Mouse (Mus musculus): ENCODE results near the gene Zrsr1. TPM values are rescaled to one million over a fixed set of nuclear protein-coding genes. Genes with fewer than 3 reads are reported as not detected.

Zrsr1 gene
- total RNA-seq (2021), result 10 to 100 TPM; 18.5 to 19.3 TPM
- long read RNA-seq, experiment 1, full-length matches to known transcripts, result 20 of 20 reads
- long read RNA-seq, experiment 1, partial matches to known transcripts, result 0 of 20 reads
- long read RNA-seq, experiment 1, other reads (novel, unspliced or antisense), result 0 of 20 reads
- long read RNA-seq, experiment 2, full-length matches to known transcripts, result 13 of 13 reads
- long read RNA-seq, experiment 2, partial matches to known transcripts, result 0 of 13 reads
- long read RNA-seq, experiment 2, other reads (novel, unspliced or antisense), result 0 of 13 reads

DNA sequence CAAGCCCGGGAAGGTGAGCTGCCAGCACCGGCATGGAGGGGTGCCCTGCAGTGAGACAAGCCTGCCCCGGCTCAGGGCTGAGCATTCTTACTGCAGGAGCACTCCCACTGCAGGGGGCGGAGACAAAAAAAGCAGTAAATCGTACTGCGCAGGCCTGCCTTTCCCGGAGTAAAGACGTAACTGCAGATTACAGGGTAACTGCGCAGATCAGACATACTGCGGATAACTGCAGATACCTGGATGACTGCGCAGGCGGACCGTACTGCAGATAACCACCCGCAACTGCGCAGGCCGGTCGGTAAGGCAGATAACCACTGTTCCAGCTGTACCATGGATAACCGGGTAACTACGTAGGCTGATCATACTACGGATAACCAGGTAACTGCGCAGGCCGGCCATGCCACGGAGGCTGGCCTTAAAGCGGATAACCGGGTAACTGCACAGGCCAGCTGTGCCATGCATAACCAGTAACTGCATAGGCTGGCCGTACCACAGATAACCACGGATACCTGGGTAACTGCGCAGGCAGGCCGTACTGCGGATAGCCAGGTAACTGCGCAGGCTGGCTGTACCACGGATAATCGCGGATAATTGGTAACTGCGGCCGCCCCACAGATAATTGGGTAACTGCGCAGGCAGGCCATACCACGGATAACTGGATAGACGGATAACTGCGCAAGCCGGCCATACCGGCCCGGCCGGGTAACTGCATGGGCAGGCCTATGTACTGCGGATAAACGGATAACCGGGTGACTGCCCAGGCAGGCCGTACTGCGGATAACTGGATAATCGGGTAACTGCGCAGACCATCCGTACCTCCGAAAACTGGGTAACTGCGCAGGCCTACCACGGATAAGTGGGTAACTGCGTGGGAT, at the start of gene Zrsr1:
TSS of gene Zrsr1 (plus strand) at position 171 of the 875 bp plus-strand sequence.
- peak; percentile 80 to 83 for DNase-seq

DNA sequence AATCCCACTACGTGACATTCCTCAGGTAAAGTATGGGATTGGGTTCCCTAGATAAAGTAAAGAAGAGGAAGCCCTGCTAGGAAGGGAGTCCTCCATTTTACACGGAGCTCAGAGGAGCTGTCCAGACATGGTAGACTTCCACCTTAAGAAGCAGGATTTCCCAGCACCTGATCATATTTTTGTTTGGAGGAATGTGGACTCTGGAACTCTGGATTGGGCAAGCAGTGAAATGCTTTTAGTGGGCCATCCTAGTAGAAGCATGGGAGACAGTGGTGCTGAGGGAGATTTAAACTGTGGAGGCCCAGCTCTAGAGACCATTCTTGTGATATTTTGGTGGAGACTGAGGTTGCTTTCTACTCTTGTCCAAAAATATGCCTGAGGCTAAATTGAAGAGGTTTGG, 49.3 kb upstream of the Zrsr1 start:
- no peak for DNase-seq

DNA sequence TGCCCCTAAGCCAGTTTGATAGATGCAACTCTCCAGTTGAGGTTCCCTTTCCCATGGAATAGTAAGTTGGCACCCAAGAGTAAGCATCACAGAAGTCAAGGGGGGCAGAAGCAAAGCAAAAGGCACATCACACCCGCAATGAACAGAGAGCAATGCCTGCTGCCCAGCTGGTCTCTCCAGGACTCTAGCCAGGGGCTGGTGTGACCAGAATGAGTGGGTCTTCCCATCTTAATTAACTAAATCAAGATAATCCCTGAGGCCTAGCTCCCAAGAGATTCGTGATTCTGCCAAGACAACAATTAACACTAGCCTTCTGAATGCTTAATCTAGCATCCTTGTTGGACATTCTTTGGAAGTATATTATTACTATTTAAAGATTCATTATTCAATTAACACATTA, 48.2 kb upstream of the Zrsr1 start:
- DNase-seq, result no peak

DNA sequence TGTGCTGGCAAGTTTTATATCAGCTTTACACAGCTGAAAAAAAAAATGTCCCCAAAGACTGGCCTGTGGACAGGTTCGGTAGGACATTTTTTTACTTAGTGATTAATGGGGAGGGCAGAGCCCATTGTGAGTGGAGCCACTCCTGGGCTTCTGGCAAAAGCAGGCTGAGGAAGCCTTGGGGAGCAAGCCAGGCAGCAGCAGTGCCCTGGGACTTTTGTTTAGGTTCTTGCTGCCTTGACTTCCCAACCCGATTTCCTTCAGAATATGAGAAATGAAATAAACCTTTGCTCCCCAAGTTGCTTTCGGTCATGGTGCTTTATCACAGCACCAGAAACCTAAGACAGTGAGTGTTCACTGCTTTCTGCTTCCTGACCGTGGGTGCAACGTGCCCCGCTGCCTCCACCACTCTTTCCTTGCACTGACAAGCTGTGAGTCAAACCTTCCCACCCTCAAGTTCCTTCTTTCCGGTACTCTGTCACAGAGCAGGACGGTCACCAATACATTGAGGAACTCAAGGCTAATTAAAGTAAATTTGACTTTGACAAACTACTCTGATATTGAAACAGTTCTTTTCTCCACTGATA, 43.1 kb upstream of the Zrsr1 start:
- DNase-seq, result peak in 1 of 2 experiments; percentile 16

DNA sequence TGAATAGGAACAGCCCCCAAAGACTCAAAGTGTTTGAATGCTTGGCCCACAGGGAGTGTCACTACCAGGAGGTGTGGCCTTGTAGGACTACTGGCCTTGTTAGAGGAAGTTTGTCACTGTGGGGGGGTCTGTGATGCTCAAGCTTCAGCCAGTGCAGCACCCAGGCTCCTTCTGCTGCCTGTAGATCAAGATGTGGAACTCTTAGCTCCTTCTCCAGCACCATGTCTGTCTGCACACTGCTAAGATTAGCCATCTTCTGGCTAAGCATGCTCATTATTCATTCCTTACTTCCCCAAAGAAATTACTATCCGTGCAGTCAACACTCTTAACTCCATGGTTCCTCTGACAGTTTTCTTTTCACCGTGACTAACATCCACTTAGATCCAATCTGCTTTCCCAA, 41.7 kb upstream of the Zrsr1 start:
- DNase-seq, result no peak

DNA sequence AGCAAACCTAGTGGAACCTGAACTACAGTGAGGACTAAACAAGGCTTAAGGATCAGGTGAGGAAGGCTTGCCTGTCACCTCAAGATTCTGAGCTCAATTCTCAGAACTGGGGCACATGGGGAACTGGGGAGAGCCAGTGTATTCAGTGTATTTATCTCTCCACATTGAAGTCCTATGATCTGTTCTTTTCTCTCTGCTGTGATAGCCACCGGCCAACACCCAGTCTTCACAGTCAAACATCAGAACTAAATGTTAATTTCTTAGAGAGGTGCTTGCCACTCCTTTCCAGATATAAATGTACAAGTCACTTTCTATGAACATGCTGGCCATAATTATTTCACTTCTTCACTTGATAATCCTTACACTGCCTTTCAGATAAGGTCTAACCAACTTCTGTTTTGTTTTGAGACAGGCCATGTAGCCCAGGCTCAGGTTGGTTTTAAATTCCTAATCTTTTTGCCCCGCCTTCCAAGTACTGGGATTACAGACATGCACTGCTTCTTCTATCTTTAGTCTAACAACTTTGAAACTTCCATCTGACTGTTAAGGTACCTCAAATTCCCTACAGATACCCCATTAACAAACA, 40.4 kb upstream of the Zrsr1 start:
- no peak for DNase-seq

DNA sequence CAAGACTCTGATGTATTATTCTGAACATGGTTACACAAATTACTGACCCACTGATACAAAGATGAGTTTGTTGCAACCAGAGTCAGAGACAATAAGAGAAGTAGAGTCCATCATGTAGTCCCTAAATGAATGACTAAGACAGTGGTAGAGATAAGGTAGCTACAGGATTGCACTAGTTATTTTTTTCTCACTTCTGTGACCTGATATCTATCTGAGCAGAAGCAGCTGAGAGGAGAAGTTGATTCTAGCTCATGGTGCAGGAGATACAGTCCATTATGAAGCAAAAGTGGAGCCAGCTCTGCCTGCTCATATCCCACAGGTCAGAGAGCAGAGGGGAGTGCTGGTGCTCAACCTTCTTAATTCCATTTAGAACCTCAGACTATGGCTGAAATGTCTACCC, 39.6 kb upstream of the Zrsr1 start:
- no peak for DNase-seq

DNA sequence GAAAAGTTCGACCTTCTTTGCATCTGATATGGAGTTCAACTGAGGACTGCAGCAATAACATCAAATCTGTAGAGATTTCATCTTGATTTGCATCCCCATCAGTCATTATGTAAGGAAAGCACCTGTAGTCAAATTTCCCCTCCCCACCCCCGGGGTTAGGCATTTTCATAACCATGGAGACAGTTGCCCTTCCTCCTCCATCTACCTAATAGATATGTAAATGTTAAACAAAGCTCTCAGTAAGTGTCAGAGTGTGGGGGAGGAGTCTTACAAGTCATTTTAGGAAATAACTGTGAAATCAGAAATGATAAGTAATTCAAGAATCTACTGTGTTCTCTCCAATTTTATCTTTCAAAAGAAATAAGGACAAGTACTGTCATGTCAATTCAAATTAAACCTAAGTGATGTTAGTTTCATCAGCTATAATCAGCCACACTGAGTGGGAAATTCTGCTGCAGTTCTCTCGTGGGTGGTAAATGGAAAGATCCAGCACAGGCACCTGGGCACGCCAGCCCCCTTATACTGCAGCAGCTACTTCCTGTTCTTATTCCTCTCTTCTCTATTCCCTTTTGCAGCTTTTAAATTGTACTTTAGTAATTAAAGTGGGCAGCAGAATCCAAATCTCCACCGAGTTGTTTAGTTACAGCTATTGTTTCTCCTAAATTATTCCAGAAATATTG, 35.2 kb upstream of the Zrsr1 start:
- no peak for DNase-seq

DNA sequence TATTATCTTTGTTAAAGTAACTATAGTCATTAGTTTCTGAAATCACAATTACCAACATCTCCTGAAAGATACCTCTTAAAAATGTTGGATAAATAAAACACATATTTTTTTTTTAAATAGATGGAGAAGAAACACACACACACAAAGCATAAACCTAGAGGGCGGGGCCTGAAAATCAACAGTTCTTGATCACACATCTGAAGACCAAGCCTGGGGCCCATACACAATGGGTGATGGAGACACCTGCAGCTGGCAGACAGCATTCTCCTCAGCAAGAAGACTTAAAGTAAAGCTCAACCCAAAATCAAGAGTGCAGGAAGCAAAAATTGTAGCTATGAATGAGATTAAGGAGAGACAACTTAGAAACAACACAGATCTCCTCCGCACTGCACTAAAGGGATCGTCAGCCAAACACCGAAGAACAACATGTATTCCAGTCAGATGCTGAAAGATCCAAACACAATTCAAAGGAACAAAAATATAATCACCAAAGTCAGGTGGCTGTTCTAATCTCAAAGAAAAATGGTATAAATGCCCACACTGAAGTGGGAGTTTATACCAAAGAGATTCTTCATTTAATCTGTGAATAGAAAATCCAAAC, 34.0 kb upstream of the Zrsr1 start:
- no peak for DNase-seq

DNA sequence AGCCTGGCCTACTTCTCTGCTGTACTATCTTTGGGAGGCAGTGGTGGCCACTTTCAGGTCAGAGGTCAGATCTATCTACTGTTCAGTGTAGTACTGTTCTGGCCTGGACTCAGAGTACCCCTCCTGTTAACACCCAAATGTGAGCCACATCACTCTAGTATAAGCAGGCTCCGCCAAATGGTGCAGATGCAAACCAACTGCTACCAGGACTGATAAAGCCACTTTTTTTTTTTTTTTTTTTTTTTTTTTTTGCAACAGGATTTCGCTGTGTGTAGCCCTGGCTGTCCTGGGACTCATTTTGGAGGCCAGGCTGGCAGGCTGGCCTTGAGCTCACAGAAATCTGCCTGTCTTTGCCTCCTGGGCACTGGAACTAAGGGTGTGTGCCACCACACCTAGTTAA, 32.8 kb upstream of the Zrsr1 start:
- DNase-seq, result no peak

DNA sequence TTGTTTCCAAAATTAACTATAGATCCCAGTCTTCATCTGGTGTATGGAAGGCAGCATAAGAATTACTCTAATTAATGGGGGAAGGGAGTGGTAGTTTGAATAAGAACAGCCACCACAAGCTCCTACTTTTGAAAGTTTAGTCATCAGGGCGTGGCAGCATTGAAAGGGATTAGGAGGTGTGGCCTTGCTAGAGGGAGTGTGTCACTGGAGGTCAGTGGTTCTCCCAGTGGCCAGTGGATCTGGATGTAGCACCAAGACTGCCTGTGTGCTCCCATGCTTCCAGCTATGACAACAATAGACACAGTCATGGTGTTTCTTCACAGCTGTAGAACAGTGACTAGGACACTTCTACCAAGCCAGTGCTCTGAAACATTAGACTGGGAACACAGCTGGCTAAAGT, 22.7 kb upstream of the Zrsr1 start:
- DNase-seq, result no peak

DNA sequence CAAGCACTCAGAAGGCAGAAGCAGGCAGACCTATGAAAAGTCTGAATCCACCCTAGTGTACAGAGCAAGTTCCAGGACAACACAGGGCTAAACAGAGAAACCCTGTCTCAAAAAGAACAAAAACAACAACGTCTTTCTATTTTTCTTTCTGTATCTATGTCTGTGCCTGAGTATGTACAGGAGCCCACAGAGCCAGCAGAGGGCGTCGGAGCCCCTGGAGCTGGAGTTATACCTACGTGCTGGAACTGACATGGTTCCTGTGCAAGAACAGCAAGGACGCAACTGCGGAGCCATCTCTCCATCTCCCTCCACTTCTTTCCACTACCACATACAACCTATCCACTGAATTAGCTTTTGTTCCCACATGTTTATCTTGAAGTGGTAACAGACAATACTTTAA, 21.7 kb upstream of the Zrsr1 start:
- no peak for DNase-seq

DNA sequence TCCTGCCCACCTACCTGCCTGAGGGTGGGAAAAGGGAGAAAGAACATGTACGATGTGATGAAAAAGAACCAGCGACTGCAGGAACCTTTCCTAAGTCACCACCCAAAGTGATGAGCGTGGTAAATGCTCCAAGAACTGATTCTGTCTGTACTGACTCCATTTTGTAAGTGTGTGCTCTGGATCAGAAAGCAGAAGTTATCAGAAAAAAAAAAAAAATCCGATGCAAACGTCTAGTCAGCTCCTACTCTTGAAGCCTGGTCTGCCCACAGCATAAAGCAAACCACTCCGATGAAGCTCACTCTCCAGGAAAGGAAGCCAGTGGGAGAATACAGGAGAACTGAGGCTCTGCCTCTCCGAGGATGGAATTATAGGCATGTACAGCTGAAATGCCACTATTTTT, 19.1 kb upstream of the Zrsr1 start:
- no peak for DNase-seq

DNA sequence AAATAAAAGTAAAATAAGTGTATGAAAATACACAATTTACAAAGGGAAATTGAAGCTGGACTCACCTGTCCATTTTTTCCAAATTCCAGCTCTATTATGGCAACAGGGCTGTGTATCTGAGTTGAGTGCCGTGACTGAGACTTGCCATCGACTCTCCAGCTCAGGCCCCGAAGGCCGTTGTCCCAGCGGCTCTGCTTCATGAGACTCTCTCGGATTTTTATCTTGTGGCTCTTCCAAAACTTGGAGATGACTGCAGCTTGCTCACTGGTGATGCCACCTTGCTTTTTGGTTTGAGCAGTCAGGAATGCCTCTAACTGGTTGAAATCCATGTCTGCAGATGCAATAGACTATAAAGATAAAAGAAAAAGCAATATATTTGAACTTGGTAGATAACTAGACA, 15.5 kb upstream of the Zrsr1 start:
- DNase-seq, result no peak

DNA sequence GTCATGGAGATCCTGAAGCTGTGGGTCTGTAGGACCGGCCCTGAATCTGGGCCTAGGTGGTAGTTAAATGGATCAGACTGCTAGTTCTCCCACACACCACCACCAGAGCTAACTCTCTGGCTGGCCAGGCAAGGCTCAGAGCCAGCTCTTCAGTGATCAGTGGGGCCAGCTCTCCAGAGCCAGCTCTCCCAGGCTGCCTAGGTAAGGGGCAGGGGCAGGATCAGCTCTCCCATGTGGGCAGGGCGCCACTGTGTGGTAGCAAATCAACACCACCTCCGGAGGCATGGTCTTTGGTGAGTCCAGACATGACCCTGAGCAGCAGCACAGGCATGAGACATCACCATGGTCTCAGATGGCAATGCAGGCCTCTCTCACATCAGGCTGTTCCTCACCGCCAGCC, 15.0 kb upstream of the Zrsr1 start:
- DNase-seq, result peak; percentile 63

DNA sequence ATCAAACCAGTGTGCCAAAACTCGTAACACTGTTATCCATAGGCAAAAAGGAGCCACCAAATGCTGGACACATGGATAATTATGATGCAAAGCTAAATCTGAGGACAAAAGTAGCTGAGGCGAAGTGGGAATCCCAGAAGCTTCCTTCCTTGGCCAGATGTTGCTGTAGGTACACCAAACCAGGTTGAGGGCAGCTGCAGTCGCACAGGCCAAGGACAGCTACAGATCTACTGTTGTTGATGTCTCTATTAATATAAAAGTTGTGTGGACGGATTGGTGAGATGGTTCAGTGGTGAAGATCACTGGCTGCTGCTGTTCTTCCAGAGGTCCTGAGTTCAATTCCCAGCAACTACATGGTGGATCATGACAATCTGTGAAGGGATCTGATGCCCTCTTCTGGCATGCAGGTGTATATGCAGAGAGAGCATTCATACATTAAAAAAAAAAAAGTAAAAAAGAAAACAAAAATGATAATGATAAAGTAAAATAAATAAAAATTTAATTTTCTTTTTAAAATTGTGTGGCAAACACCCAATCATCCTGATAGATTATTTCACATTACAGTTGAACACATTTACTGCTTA, 13.9 kb upstream of the Zrsr1 start:
- DNase-seq, result no peak

DNA sequence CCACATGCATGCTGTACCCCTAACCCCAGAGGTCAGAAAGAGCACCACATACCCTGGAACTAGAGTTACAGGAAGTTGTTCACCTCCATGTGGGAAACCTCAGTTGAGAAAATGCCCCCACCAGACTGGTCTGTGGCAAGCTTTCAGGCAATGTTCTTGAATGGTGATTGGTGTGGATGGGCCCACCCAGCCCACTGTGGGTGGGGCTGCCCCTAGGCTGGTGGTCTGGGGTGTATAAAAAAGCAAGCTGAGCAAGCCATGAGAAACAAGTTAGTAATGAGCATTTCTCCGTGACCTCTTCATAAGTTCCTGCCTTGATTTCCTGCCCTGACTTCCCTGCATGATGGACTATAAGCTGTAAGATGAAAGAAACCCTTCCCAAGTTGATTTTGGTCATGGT, 9.7 kb upstream of the Zrsr1 start:
- no peak for DNase-seq

DNA sequence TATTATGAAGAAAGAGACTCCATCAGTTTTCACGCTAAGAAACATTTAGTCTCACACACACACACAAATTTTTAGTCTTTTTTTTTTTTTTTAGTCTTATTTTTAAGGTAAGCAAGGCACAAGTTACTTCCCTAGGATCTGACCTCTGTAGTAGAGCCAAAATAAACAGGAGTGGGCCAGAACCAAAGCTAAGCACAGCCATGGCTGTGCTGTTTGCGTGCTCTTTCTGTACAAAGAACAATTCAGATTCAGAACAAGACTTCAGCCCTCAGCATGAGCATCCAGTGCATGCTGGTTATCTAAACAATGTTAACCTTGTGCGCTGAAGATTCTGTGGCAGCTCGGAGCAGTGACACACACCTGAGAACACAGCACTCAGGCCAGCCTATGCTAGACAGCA, 7.4 kb upstream of the Zrsr1 start:
- DNase-seq, result no peak

DNA sequence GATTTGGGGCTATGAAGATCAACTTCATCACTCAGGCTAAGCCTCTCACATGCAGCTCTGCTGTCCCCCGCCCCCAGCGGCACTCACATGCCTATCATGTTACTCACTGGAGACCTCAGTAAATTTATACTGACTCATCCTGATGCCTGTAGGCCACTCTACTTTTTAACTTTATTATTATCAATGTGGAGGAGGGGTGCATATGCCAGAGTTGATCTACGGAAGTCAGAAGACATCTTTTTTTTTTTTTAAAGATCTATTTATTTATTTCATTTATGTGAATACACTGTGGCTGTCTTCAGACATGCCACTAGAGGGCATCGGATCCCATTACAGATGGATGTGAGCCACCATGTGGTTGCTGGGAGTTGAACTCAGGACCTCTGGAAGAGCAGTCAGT, 6.3 kb upstream of the Zrsr1 start:
- no peak for DNase-seq

DNA sequence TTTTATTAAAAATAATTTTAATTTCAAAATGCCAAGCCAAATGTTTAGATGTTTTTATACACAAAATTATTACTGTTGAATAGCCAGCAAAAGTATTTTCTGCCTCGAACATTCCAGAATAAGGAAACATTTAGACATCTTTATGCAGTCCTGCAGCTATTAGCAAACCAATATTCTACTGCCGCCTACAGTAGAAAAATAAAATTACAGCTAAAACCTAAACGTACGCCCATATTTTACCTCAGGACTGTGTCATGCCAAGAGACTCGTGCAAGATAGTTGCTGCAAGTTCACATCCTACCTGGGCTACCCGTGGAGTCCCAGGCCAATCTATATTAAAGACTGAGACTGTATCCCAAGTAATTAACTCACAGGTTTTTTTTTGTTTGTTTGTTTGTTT, 2.3 kb upstream of the Zrsr1 start:
- DNase-seq, result peak in 1 of 2 experiments; percentile 66

DNA sequence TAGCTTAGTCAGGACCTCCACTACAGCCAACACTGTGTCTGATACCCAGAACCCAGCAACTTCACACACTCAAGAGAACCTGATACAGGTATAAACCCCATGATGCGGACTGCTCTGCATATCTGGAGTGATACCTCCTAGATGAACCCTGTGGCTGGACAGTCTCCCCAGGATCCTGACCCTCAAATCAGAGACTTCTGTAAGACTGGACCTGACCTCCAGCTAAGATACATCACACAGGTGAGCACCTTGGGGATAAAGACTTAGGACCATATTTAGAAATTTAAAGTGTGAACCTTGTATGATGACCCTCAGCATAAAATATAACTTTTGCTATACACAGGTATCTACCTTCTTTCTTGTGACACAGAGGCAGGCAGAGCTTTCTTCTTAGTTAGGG, 1.3 kb upstream of the Zrsr1 start:
- no peak for DNase-seq

All from heart, adult 18-20 months (tissue).